Mouse (Mus musculus): ENCODE results near the gene Gjb1. TPM values are rescaled to one million over a fixed set of nuclear protein-coding genes. Genes with fewer than 3 reads are reported as not detected.

Gene Gjb1
- polyA plus RNA-seq, 1 experiment, result 2.0 TPM

DNA sequence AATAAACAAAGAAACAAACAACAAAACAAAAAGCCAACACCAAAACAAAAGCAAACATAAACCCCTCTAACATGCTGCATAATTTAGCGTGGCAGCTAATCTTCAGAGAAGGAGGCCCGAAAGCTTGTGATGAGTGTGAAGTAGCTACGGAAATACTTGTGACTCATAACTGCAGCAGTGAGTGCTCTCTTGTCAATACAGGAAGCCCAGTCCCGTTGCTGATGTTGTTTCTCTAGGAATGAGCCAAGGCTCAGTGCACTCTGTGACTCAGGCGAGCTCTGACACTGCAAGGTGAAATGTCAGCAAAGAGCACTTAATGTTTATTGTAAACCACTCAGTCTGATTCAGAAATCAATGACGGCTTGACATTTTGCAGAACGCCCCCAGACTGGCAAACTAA is 7.2 kb upstream of the Gjb1 start:
- H3K4me3 ChIP-seq (ENCODE audit: low read depth, low read length), result no peak overlapping the region
- no peak overlapping the region for H3K27ac ChIP-seq (ENCODE audit: insufficient read depth, low read length)
- H3K36me3 ChIP-seq (ENCODE audit: control insufficient read depth, insufficient read depth, low read length, poor library complexity, severe bottlenecking), result no peaks in the 10 kb centered on the region
- H3K27me3 ChIP-seq (ENCODE audit: control insufficient read depth, insufficient read depth, low read length, poor library complexity, severe bottlenecking), result no peaks in the 10 kb centered on the region
- no peaks in the 10 kb centered on the region for H3K4me1 ChIP-seq (ENCODE audit: control insufficient read depth, insufficient read depth, low read length)
- TF ChIP-seq EP300 (IDR thresholded peaks at IDR 0.05; ENCODE audit: insufficient read depth, low read depth, low read length) (no peak), CTCF (IDR thresholded peaks at IDR 0.05; ENCODE audit: low read depth, low read length) (no peak), POLR2A (IDR thresholded peaks at IDR 0.05; ENCODE audit: insufficient read depth, low read length) (no peak)
- H3K9ac ChIP-seq (ENCODE audit: low read depth, poor library complexity, severe bottlenecking), result no peak overlapping the region
- no peaks in the 10 kb centered on the region for H3K9me3 ChIP-seq (replicated peaks; ENCODE audit: control insufficient read depth, insufficient read depth, low read length, poor library complexity, severe bottlenecking)

DNA sequence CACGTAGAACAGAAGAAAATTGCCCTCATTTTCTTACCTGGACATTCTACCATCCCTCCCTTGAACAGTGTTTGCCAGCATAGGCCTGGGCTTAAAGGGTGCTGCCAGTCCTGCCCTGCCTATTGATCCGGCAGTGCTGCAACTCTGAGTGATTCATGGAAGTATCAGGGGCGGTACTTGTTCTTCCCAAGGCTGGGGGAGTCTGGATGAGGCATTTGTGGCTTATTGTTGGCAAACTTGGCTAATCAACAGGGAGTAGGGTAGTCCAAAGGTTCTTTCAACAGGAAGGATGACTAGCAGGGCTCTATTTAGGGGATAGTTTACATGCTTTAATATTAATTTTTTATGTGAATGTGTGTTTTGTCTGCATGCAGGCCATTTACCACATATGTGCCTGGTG is 5.6 kb upstream of the Gjb1 start:
- H3K4me1 ChIP-seq (ENCODE audit: control insufficient read depth, insufficient read depth, low read length), result no peaks in the 10 kb centered on the region

DNA sequence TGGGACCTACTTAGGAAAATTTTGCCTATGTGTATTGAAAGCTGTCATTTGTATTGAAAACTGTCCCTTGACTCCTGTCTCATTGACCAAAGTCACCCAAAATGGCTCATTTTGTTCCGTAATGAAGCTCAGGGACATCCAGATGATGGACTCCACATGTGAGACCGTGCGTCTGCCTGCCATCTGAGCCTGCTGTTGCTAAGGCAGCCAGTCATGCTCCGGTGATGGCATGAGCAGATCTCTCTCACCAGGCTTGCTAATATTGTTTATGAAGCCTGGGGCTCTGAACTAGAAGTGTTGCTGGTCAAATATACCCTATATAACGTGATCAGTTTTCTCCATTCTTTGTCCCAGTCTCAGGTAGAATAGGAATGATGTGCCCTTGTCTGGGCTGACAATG is 3.2 kb upstream of the Gjb1 start:
- Histone ChIP-seq H3K9ac (ENCODE audit: low read depth, poor library complexity, severe bottlenecking) (no peak overlapping the region), H3K27me3 (ENCODE audit: control insufficient read depth, insufficient read depth, low read length, poor library complexity, severe bottlenecking) (no peaks in the 10 kb centered on the region), H3K4me1 (ENCODE audit: control insufficient read depth, insufficient read depth, low read length) (no peaks in the 10 kb centered on the region), H3K27ac (ENCODE audit: insufficient read depth, low read length) (no peak overlapping the region), H3K36me3 (ENCODE audit: control insufficient read depth, insufficient read depth, low read length, poor library complexity, severe bottlenecking) (no peaks in the 10 kb centered on the region), H3K4me3 (ENCODE audit: low read depth, low read length) (no peak overlapping the region), H3K9me3 (replicated peaks; ENCODE audit: control insufficient read depth, insufficient read depth, low read length, poor library complexity, severe bottlenecking) (no peaks in the 10 kb centered on the region)
- no peak for TF ChIP-seq POLR2A (IDR thresholded peaks at IDR 0.05; ENCODE audit: insufficient read depth, low read length)
- no peak for TF ChIP-seq EP300 (IDR thresholded peaks at IDR 0.05; ENCODE audit: insufficient read depth, low read depth, low read length)
- no peak for TF ChIP-seq CTCF (IDR thresholded peaks at IDR 0.05; ENCODE audit: low read depth, low read length)

More for the DNA sequence above, 5.6 kb upstream of the Gjb1 start:
- no peaks in the 10 kb centered on the region for H3K36me3 ChIP-seq (ENCODE audit: control insufficient read depth, insufficient read depth, low read length, poor library complexity, severe bottlenecking)
- no peak overlapping the region for H3K4me3 ChIP-seq (ENCODE audit: low read depth, low read length)
- H3K27me3 ChIP-seq (ENCODE audit: control insufficient read depth, insufficient read depth, low read length, poor library complexity, severe bottlenecking), result no peaks in the 10 kb centered on the region
- no peak for TF ChIP-seq CTCF (IDR thresholded peaks at IDR 0.05; ENCODE audit: low read depth, low read length)
- no peak for TF ChIP-seq EP300 (IDR thresholded peaks at IDR 0.05; ENCODE audit: insufficient read depth, low read depth, low read length)
- no peak for TF ChIP-seq POLR2A (IDR thresholded peaks at IDR 0.05; ENCODE audit: insufficient read depth, low read length)
- no peak overlapping the region for H3K27ac ChIP-seq (ENCODE audit: insufficient read depth, low read length)
- H3K9ac ChIP-seq (ENCODE audit: low read depth, poor library complexity, severe bottlenecking), result no peak overlapping the region
- H3K9me3 ChIP-seq (replicated peaks; ENCODE audit: control insufficient read depth, insufficient read depth, low read length, poor library complexity, severe bottlenecking), result no peaks in the 10 kb centered on the region

DNA sequence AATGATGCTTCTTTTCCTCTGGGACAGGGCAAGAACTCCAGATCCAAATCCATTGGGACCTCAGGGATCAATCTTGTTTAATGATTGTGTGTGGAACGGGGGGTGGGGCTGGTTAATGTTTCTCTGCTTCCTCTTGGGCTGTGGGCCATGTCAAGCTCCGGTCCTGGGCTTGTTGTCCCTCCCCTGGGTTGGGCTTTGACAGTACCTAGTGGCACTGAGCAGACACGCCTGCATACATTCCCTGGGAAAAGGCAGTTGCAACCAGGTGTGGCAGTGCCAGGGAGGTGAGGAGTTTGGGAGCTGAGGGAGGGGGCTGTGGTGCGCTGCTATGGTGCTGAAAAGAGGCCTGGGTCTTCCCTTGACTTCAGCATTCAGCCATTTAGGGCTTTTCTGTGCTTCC is 898 bp downstream of the Gjb1 start:
- TF ChIP-seq POLR2A (IDR thresholded peaks at IDR 0.05; ENCODE audit: insufficient read depth, low read length), result no peak
- no peak for TF ChIP-seq EP300 (IDR thresholded peaks at IDR 0.05; ENCODE audit: insufficient read depth, low read depth, low read length)
- TF ChIP-seq CTCF (IDR thresholded peaks at IDR 0.05; ENCODE audit: low read depth, low read length), result no peak
- Histone ChIP-seq H3K27me3 (ENCODE audit: control insufficient read depth, insufficient read depth, low read length, poor library complexity, severe bottlenecking) (no peaks in the 10 kb centered on the region), H3K9me3 (replicated peaks; ENCODE audit: control insufficient read depth, insufficient read depth, low read length, poor library complexity, severe bottlenecking) (no peaks in the 10 kb centered on the region), H3K4me1 (ENCODE audit: control insufficient read depth, insufficient read depth, low read length) (no peaks in the 10 kb centered on the region), H3K27ac (ENCODE audit: insufficient read depth, low read length) (no peak overlapping the region), H3K4me3 (ENCODE audit: low read depth, low read length) (no peak overlapping the region), H3K9ac (ENCODE audit: low read depth, poor library complexity, severe bottlenecking) (no peak overlapping the region), H3K36me3 (ENCODE audit: control insufficient read depth, insufficient read depth, low read length, poor library complexity, severe bottlenecking) (no peaks in the 10 kb centered on the region)

DNA sequence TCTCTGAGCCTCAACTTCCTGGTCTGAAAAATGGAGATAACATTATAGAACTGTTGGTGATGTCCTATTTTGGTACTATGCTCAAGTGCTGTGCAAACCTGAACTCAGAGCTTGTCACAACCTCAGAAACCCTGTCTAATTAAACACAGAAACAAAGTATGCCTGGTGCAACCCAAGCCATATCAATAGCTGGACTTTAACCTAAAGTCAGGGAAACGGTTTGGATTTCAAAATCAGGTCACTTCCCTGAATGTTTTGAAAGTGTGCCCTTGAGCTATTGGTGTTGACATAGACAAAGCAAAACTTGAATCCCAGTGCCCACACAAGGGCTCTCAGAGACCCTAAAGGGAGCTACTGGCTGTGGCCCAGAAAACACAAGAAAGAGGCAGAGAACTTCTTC is 3.6 kb downstream of the Gjb1 start:
- H3K36me3 ChIP-seq (ENCODE audit: control insufficient read depth, insufficient read depth, low read length, poor library complexity, severe bottlenecking), result no peaks in the 10 kb centered on the region
- no peak overlapping the region for H3K9ac ChIP-seq (ENCODE audit: low read depth, poor library complexity, severe bottlenecking)
- H3K27ac ChIP-seq (ENCODE audit: insufficient read depth, low read length), result no peak overlapping the region
- H3K4me1 ChIP-seq (ENCODE audit: control insufficient read depth, insufficient read depth, low read length), result no peaks in the 10 kb centered on the region
- no peaks in the 10 kb centered on the region for H3K27me3 ChIP-seq (ENCODE audit: control insufficient read depth, insufficient read depth, low read length, poor library complexity, severe bottlenecking)
- no peaks in the 10 kb centered on the region for H3K9me3 ChIP-seq (replicated peaks; ENCODE audit: control insufficient read depth, insufficient read depth, low read length, poor library complexity, severe bottlenecking)
- TF ChIP-seq POLR2A (IDR thresholded peaks at IDR 0.05; ENCODE audit: insufficient read depth, low read length) (no peak), CTCF (IDR thresholded peaks at IDR 0.05; ENCODE audit: low read depth, low read length) (no peak), EP300 (IDR thresholded peaks at IDR 0.05; ENCODE audit: insufficient read depth, low read depth, low read length) (no peak)
- H3K4me3 ChIP-seq (ENCODE audit: low read depth, low read length), result no peak overlapping the region

DNA sequence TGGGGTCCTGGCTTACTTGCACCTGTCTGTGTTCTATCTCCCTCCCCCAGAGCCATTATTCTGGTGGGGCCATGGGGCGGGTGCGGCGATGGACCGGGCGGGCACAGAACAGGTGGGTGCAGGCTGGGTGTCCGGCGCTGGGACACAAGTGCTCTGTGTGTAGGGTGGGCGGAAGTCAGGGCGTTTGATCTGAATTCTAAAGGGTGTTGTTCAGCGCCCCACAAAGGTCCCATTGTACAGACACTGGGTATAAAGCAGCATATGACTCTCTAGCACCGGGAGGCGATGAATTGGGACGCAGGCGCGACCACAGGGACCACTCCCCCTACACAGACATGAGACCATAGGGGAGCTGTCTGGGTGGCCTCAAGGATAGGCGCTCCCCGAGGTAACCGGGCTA is 7.3 kb downstream of the Gjb1 start:
- Histone ChIP-seq H3K4me1 (ENCODE audit: control insufficient read depth, insufficient read depth, low read length) (peaks cover 2% of the 10 kb centered on the region), H3K27me3 (ENCODE audit: control insufficient read depth, insufficient read depth, low read length, poor library complexity, severe bottlenecking) (no peaks in the 10 kb centered on the region), H3K9me3 (replicated peaks; ENCODE audit: control insufficient read depth, insufficient read depth, low read length, poor library complexity, severe bottlenecking) (no peaks in the 10 kb centered on the region), H3K27ac (ENCODE audit: insufficient read depth, low read length) (no peak overlapping the region), H3K4me3 (ENCODE audit: low read depth, low read length) (peak overlapping the region; percentile 35; the same call in 1 of the 2 replicates), H3K9ac (ENCODE audit: low read depth, poor library complexity, severe bottlenecking) (no peak overlapping the region), H3K36me3 (ENCODE audit: control insufficient read depth, insufficient read depth, low read length, poor library complexity, severe bottlenecking) (no peaks in the 10 kb centered on the region)
- TF ChIP-seq POLR2A (IDR thresholded peaks at IDR 0.05; ENCODE audit: insufficient read depth, low read length) (no peak), EP300 (IDR thresholded peaks at IDR 0.05; ENCODE audit: insufficient read depth, low read depth, low read length) (no peak), CTCF (IDR thresholded peaks at IDR 0.05; ENCODE audit: low read depth, low read length) (no peak)
